12 mouse cellular contexts compared by ENCODE assay signal in genomic region chr5:137608654-137609190, GRCm38 (mm10). TPM values are rescaled to one million over a fixed set of nuclear protein-coding genes. Genes with fewer than 3 reads are reported as not detected.
DNase-seq lines count a peak whose midpoint lies in the region; ATAC-seq lines count a peak whose summit lies in the region.
"Had no signal": no experiment of that assay in that cellular context is flagged by ENCODE, and none has a peak within 500 bp of the region (broad histone marks: within the 10 kb centered on the region; RNA-seq: fewer than 3 reads in every experiment).

No protein-coding gene starts in this region.

- H3K9ac ChIP-seq in kidney, embryonic 15.5 days: peak overlapping the region; percentile 22; the same call in 1 of the 2 replicates
- 0 out of 2 replicates have a peak overlapping the region, but pooled peaks have one; percentile 4 for H3K9ac ChIP-seq in hindbrain, embryonic 15.5 days
- no peak overlapping the region for H3K9ac ChIP-seq in midbrain, embryonic 14.5 days (replicated peaks; ENCODE audit: low read length)
- H3K9ac ChIP-seq: liver, embryonic 14.5 days had no signal

- H3K27me3 ChIP-seq in kidney, embryonic 15.5 days: no peaks in the 10 kb centered on the region
- H3K27me3 ChIP-seq in embryonic facial prominence, embryonic 10.5 days (replicated peaks; ENCODE audit: low read depth, poor library complexity, severe bottlenecking): peaks cover 21% of the 10 kb centered on the region
- H3K27me3 ChIP-seq in hindbrain, embryonic 15.5 days: peaks cover 18% of the 10 kb centered on the region
- peaks cover 13% of the 10 kb centered on the region; the same call in 1 of the 2 replicates for H3K27me3 ChIP-seq in midbrain, embryonic 14.5 days (ENCODE audit: control insufficient read depth, insufficient read depth, low read length)

- peak overlapping the region; percentile 56 for H3K4me2 ChIP-seq in kidney, embryonic 15.5 days
- peak overlapping the region; percentile 37 for H3K4me2 ChIP-seq in hindbrain, embryonic 15.5 days
- H3K4me2 ChIP-seq in midbrain, embryonic 14.5 days (ENCODE audit: low read length): peak overlapping the region; percentile 27

- H3K27ac ChIP-seq in kidney, embryonic 15.5 days: no peak overlapping the region
- H3K27ac ChIP-seq in embryonic facial prominence, embryonic 10.5 days (replicated peaks): peak overlapping the region; percentile 97
- H3K27ac ChIP-seq in hindbrain, embryonic 15.5 days (replicated peaks): no peak overlapping the region
- no peak overlapping the region for H3K27ac ChIP-seq in midbrain, embryonic 14.5 days (replicated peaks; ENCODE audit: low read depth, low read length)
- H3K27ac ChIP-seq: liver, embryonic 14.5 days had no signal

- H3K4me3 ChIP-seq in kidney, embryonic 15.5 days (replicated peaks): peak overlapping the region; percentile 43
- peak overlapping the region; percentile 57 for H3K4me3 ChIP-seq in embryonic facial prominence, embryonic 10.5 days
- peak overlapping the region; percentile 12; the same call in 1 of the 2 replicates for H3K4me3 ChIP-seq in hindbrain, embryonic 15.5 days
- H3K4me3 ChIP-seq in midbrain, embryonic 14.5 days (replicated peaks; ENCODE audit: low read depth, low read length): no peak overlapping the region

- ATAC-seq in kidney, embryonic 15.5 days (replicated peaks; ENCODE audit: low FRiP score): no peak
- no peak for ATAC-seq in hindbrain, embryonic 15.5 days (ENCODE audit: low FRiP score, low read depth)
- ATAC-seq in midbrain, embryonic 14.5 days (ENCODE audit: low FRiP score, low TSS enrichment): no peak

- H3K4me1 ChIP-seq in kidney, embryonic 15.5 days: peaks cover 64% of the 10 kb centered on the region
- peaks cover 64% of the 10 kb centered on the region for H3K4me1 ChIP-seq in embryonic facial prominence, embryonic 10.5 days
- peaks cover 12% of the 10 kb centered on the region for H3K4me1 ChIP-seq in hindbrain, embryonic 15.5 days (replicated peaks)
- peaks cover 19% of the 10 kb centered on the region; the same call in 1 of the 2 replicates for H3K4me1 ChIP-seq in midbrain, embryonic 14.5 days (ENCODE audit: control insufficient read depth, insufficient read depth, low read length)

- no peak for DNase-seq in kidney, adult 18-20 months
- DNase-seq in embryonic facial prominence, embryonic 10.5 days (ENCODE audit: low spot score): no peak
- no peak for DNase-seq in midbrain, embryonic 14.5 days
- no peak for DNase-seq in cerebellum, postnatal 14 days
- DNase-seq in layer of hippocampus, adult 8-10 months (ENCODE audit: low spot score in 2 of 2): no peak
- no peak for DNase-seq in adrenal gland, postnatal 10 days
- DNase-seq: cerebellum, adult 11 months; gastrocnemius, postnatal 14 days; thymus, postnatal 4 days had no signal

- peaks cover 28% of the 10 kb centered on the region for H3K36me3 ChIP-seq in kidney, embryonic 15.5 days
- H3K36me3 ChIP-seq in embryonic facial prominence, embryonic 10.5 days (replicated peaks): peaks cover 48% of the 10 kb centered on the region
- H3K36me3 ChIP-seq in hindbrain, embryonic 15.5 days: no peaks in the 10 kb centered on the region
- no peaks in the 10 kb centered on the region for H3K36me3 ChIP-seq in midbrain, embryonic 14.5 days (ENCODE audit: control insufficient read depth, insufficient read depth, low read length)

- 14% methylated on average over 23 of the region's 23 CpGs for WGBS in kidney, embryonic 15.5 days
- WGBS in embryonic facial prominence, embryonic 10.5 days: 16% methylated on average over 23 of the region's 23 CpGs
- 20% methylated on average over 22 of the region's 23 CpGs for WGBS in hindbrain, embryonic 15.5 days
- 19% methylated on average over 23 of the region's 23 CpGs for WGBS in midbrain, embryonic 14.5 days

- H3K9me3 ChIP-seq in kidney, embryonic 15.5 days (replicated peaks): no peaks in the 10 kb centered on the region
- no peaks in the 10 kb centered on the region for H3K9me3 ChIP-seq in embryonic facial prominence, embryonic 10.5 days
- no peaks in the 10 kb centered on the region for H3K9me3 ChIP-seq in hindbrain, embryonic 15.5 days
- no peaks in the 10 kb centered on the region for H3K9me3 ChIP-seq in midbrain, embryonic 14.5 days (ENCODE audit: control insufficient read depth, low read length)

RNA-seq across cellular contexts. Expression of gene Pcolce, which starts 4.9 kb away (rescaled TPM):
- 135 and 139 TPM in 2 replicates for polyA plus RNA-seq in kidney, embryonic 15.5 days (2015; fragmentation: Nextera tagmentation; extraction: Ambion mirVana)
- polyA plus RNA-seq in embryonic facial prominence, embryonic 10.5 days (2016; fragmentation: Nextera tagmentation; extraction: Ambion mirVana): 122 and 128 TPM in 2 replicates
- 16.6 and 19.4 TPM in 2 replicates for polyA plus RNA-seq in hindbrain, embryonic 15.5 days (2015; fragmentation: Nextera tagmentation; extraction: Ambion mirVana)
- polyA plus RNA-seq in midbrain, embryonic 14.5 days (2014; fragmentation: Nextera tagmentation; extraction: Ambion mirVana): 3.0 and 11.7 TPM in 2 replicates
- total RNA-seq in layer of hippocampus, adult 8-10 months (2022): 1 to 10 TPM; 7.2 to 9.6 (median 8.9) TPM
- total RNA-seq in adrenal gland, postnatal 10 days (2021): 100 to 1,000 TPM; 347 to 368 TPM

RNA-seq across cellular contexts. Expression of gene Mospd3, which starts 7.9 kb away (rescaled TPM):
- polyA plus RNA-seq in kidney, embryonic 15.5 days (2015; fragmentation: Nextera tagmentation; extraction: Ambion mirVana): 26.6 and 30.2 TPM in 2 replicates
- polyA plus RNA-seq in embryonic facial prominence, embryonic 10.5 days (2016; fragmentation: Nextera tagmentation; extraction: Ambion mirVana): 15.9 and 17.2 TPM in 2 replicates
- 59.7 and 73.5 TPM in 2 replicates for polyA plus RNA-seq in hindbrain, embryonic 15.5 days (2015; fragmentation: Nextera tagmentation; extraction: Ambion mirVana)
- 67.2 and 83.9 TPM in 2 replicates for polyA plus RNA-seq in midbrain, embryonic 14.5 days (2014; fragmentation: Nextera tagmentation; extraction: Ambion mirVana)
- 10 to 100 TPM; 19.2 to 28.5 (median 26.2) TPM for total RNA-seq in layer of hippocampus, adult 8-10 months (2022)
- total RNA-seq in adrenal gland, postnatal 10 days (2021): 10 to 100 TPM; 43.3 to 47.4 TPM

RNA-seq across cellular contexts. Expression of gene Fbxo24, which starts 20.1 kb away (rescaled TPM):
- polyA plus RNA-seq in kidney, embryonic 15.5 days (2015; fragmentation: Nextera tagmentation; extraction: Ambion mirVana): 0.16 and 0.17 TPM in 2 replicates
- polyA plus RNA-seq in embryonic facial prominence, embryonic 10.5 days (2016; fragmentation: Nextera tagmentation; extraction: Ambion mirVana): 0.17 and 0.36 TPM in 2 replicates
- polyA plus RNA-seq in hindbrain, embryonic 15.5 days (2015; fragmentation: Nextera tagmentation; extraction: Ambion mirVana): 0.12 and 0.31 TPM in 2 replicates
- 0.09 and 0.18 TPM in 2 replicates for polyA plus RNA-seq in midbrain, embryonic 14.5 days (2014; fragmentation: Nextera tagmentation; extraction: Ambion mirVana)
- total RNA-seq in layer of hippocampus, adult 8-10 months (2022): under 1 TPM; 0.22 to 0.69 (median 0.34) TPM
- total RNA-seq in adrenal gland, postnatal 10 days (2021): 1 to 10 TPM in 1 of 2 experiments, under 1 TPM in 1; 0.51 to 1.2 TPM

RNA-seq across cellular contexts. Expression of gene Lrch4, which starts 20.2 kb away (rescaled TPM):
- 47.4 and 50.6 TPM in 2 replicates for polyA plus RNA-seq in kidney, embryonic 15.5 days (2015; fragmentation: Nextera tagmentation; extraction: Ambion mirVana)
- 36.7 and 46.5 TPM in 2 replicates for polyA plus RNA-seq in embryonic facial prominence, embryonic 10.5 days (2016; fragmentation: Nextera tagmentation; extraction: Ambion mirVana)
- polyA plus RNA-seq in hindbrain, embryonic 15.5 days (2015; fragmentation: Nextera tagmentation; extraction: Ambion mirVana): 17.2 and 18.2 TPM in 2 replicates
- 18.1 and 21.9 TPM in 2 replicates for polyA plus RNA-seq in midbrain, embryonic 14.5 days (2014; fragmentation: Nextera tagmentation; extraction: Ambion mirVana)
- total RNA-seq in layer of hippocampus, adult 8-10 months (2022): 10 to 100 TPM; 18.8 to 26.8 (median 22.5) TPM
- 10 to 100 TPM; 25.0 to 29.9 TPM for total RNA-seq in adrenal gland, postnatal 10 days (2021)

RNA-seq across cellular contexts. Expression of gene Gm20605, which starts 20.3 kb away (rescaled TPM):
- polyA plus RNA-seq in kidney, embryonic 15.5 days (2015; fragmentation: Nextera tagmentation; extraction: Ambion mirVana): 10.4 and 13.1 TPM in 2 replicates
- 14.2 and 14.6 TPM in 2 replicates for polyA plus RNA-seq in embryonic facial prominence, embryonic 10.5 days (2016; fragmentation: Nextera tagmentation; extraction: Ambion mirVana)
- 7.4 and 9.2 TPM in 2 replicates for polyA plus RNA-seq in hindbrain, embryonic 15.5 days (2015; fragmentation: Nextera tagmentation; extraction: Ambion mirVana)
- 4.4 and 6.0 TPM in 2 replicates for polyA plus RNA-seq in midbrain, embryonic 14.5 days (2014; fragmentation: Nextera tagmentation; extraction: Ambion mirVana)
- 10 to 100 TPM; 14.7 to 24.8 (median 19.2) TPM for total RNA-seq in layer of hippocampus, adult 8-10 months (2022)
- 10 to 100 TPM in 1 of 2 experiments, 1 to 10 TPM in 1; 5.7 to 10.6 TPM for total RNA-seq in adrenal gland, postnatal 10 days (2021)
